ENCODE assay signal across 13 mouse cellular contexts in genomic region chr12:88454701-88455410, GRCm38 (mm10).
DNase-seq lines count a peak whose midpoint lies in the region; ATAC-seq and TF ChIP-seq lines count a peak whose summit lies in the region.
"Had no signal": no experiment of that assay in that cellular context is flagged by ENCODE, and none has a peak within 500 bp of the region (broad histone marks: within the 10 kb centered on the region; RNA-seq: fewer than 3 reads in every experiment).

No protein-coding gene starts in this region.

- no peak overlapping the region for H3K4me2 ChIP-seq in hindbrain, embryonic 11.5 days (replicated peaks; ENCODE audit: low read depth, low read length)
- H3K4me2 ChIP-seq in lung, embryonic 14.5 days = no peak overlapping the region
- no peak overlapping the region for H3K4me2 ChIP-seq in neural tube, embryonic 14.5 days (ENCODE audit: low read depth, low read length)
- H3K4me2 ChIP-seq in forebrain, embryonic 12.5 days = no peak overlapping the region
- H3K4me2 ChIP-seq: embryonic facial prominence, embryonic 15.5 days; liver, embryonic 15.5 days had no signal

- no peak overlapping the region for H3K4me3 ChIP-seq in hindbrain, embryonic 11.5 days (ENCODE audit: low read depth, low read length)
- no peak overlapping the region for H3K4me3 ChIP-seq in hindbrain, embryonic 10.5 days
- no peak overlapping the region for H3K4me3 ChIP-seq in lung, embryonic 14.5 days (ENCODE audit: low read depth, low read length)
- no peak overlapping the region for H3K4me3 ChIP-seq in lung, adult 2 months (replicated peaks; ENCODE audit: extremely low read depth, low read depth, low read length)
- H3K4me3 ChIP-seq in neural tube, embryonic 14.5 days (ENCODE audit: low read depth, low read length) = no peak overlapping the region
- no peak overlapping the region for H3K4me3 ChIP-seq in forebrain, embryonic 12.5 days (replicated peaks)
- H3K4me3 ChIP-seq: embryonic facial prominence, embryonic 15.5 days; liver, embryonic 15.5 days; megakaryocyte, embryonic 14.5 days had no signal

- no peak for DNase-seq in hindbrain, embryonic 11.5 days (ENCODE audit: low spot score)
- no peak for DNase-seq in hindbrain, embryonic 10.5 days (ENCODE audit: low spot score)
- DNase-seq in lung, embryonic 14.5 days = peak; percentile 44
- no peak for DNase-seq in lung, adult 2 months
- peak; percentile 65 to 73 for DNase-seq in adrenal gland, postnatal 36 days
- DNase-seq in spleen, postnatal 10 days (ENCODE audit: low spot score in 2 of 2) = no peak
- DNase-seq: cerebellum, adult 2 months had no signal

- no peaks in the 10 kb centered on the region for H3K4me1 ChIP-seq in hindbrain, embryonic 11.5 days (replicated peaks; ENCODE audit: control insufficient read depth, insufficient read depth, low read length)
- H3K4me1 ChIP-seq in hindbrain, embryonic 10.5 days (replicated peaks) = no peaks in the 10 kb centered on the region
- no peaks in the 10 kb centered on the region for H3K4me1 ChIP-seq in lung, embryonic 14.5 days (ENCODE audit: insufficient read depth)
- H3K4me1 ChIP-seq in lung, adult 2 months (ENCODE audit: control insufficient read depth, insufficient read depth, low read length) = no peaks in the 10 kb centered on the region
- H3K4me1 ChIP-seq in neural tube, embryonic 14.5 days (ENCODE audit: control insufficient read depth, insufficient read depth, low read length) = no peaks in the 10 kb centered on the region
- peaks cover 3% of the 10 kb centered on the region; the same call in 1 of the 2 replicates for H3K4me1 ChIP-seq in forebrain, embryonic 12.5 days
- H3K4me1 ChIP-seq: embryonic facial prominence, embryonic 15.5 days had no signal

- no peak overlapping the region for H3K9ac ChIP-seq in hindbrain, embryonic 11.5 days (ENCODE audit: low read depth, low read length)
- no peak overlapping the region for H3K9ac ChIP-seq in lung, embryonic 14.5 days
- no peak overlapping the region for H3K9ac ChIP-seq in neural tube, embryonic 14.5 days (replicated peaks; ENCODE audit: low read depth, low read length)
- no peak overlapping the region for H3K9ac ChIP-seq in forebrain, embryonic 12.5 days
- H3K9ac ChIP-seq: embryonic facial prominence, embryonic 15.5 days; liver, embryonic 15.5 days had no signal

- no peak overlapping the region for H3K27ac ChIP-seq in hindbrain, embryonic 11.5 days (ENCODE audit: low read depth, low read length)
- H3K27ac ChIP-seq in hindbrain, embryonic 10.5 days = no peak overlapping the region
- no peak overlapping the region for H3K27ac ChIP-seq in lung, embryonic 14.5 days (ENCODE audit: low read depth)
- no peak overlapping the region for H3K27ac ChIP-seq in neural tube, embryonic 14.5 days (ENCODE audit: low read depth, low read length)
- no peak overlapping the region for H3K27ac ChIP-seq in forebrain, embryonic 12.5 days
- H3K27ac ChIP-seq: embryonic facial prominence, embryonic 15.5 days; liver, embryonic 15.5 days had no signal

- no peaks in the 10 kb centered on the region for H3K9me3 ChIP-seq in hindbrain, embryonic 11.5 days (ENCODE audit: control insufficient read depth, low read length)
- no peaks in the 10 kb centered on the region for H3K9me3 ChIP-seq in hindbrain, embryonic 10.5 days
- no peaks in the 10 kb centered on the region for H3K9me3 ChIP-seq in lung, embryonic 14.5 days (ENCODE audit: low read depth, low read length)
- H3K9me3 ChIP-seq in neural tube, embryonic 14.5 days (ENCODE audit: control insufficient read depth, low read length) = no peaks in the 10 kb centered on the region
- no peaks in the 10 kb centered on the region for H3K9me3 ChIP-seq in forebrain, embryonic 12.5 days
- H3K9me3 ChIP-seq: embryonic facial prominence, embryonic 15.5 days; G1E; liver, embryonic 15.5 days; megakaryocyte, embryonic 14.5 days had no signal

- no peaks in the 10 kb centered on the region for H3K27me3 ChIP-seq in hindbrain, embryonic 11.5 days (ENCODE audit: control insufficient read depth, insufficient read depth, low read length)
- H3K27me3 ChIP-seq in hindbrain, embryonic 10.5 days (ENCODE audit: insufficient read depth, poor library complexity, severe bottlenecking) = no peaks in the 10 kb centered on the region
- H3K27me3 ChIP-seq in lung, embryonic 14.5 days (ENCODE audit: insufficient read depth, low read length) = no peaks in the 10 kb centered on the region
- H3K27me3 ChIP-seq in neural tube, embryonic 14.5 days (ENCODE audit: control insufficient read depth, insufficient read depth, low read length) = no peaks in the 10 kb centered on the region
- H3K27me3 ChIP-seq in forebrain, embryonic 12.5 days = peaks cover 5% of the 10 kb centered on the region; the same call in 1 of the 2 replicates
- H3K27me3 ChIP-seq: embryonic facial prominence, embryonic 15.5 days; liver, embryonic 15.5 days; megakaryocyte, embryonic 14.5 days had no signal

- TF ChIP-seq POLR2A in lung, adult 2 months (IDR thresholded peaks at IDR 0.05; ENCODE audit: borderline replicate concordance, extremely low read depth, low read depth, low read length) = no peak

- peak; percentile 46 for ATAC-seq in hindbrain, embryonic 11.5 days (ENCODE audit: low FRiP score)
- peak; percentile 78; the same call in 1 of the 2 replicates for ATAC-seq in lung, embryonic 14.5 days (ENCODE audit: insufficient read depth)
- peak; percentile 50; the same call in 1 of the 2 replicates for ATAC-seq in neural tube, embryonic 14.5 days (ENCODE audit: low read depth)
- ATAC-seq in forebrain, embryonic 12.5 days (ENCODE audit: low FRiP score) = no peak

- 86% methylated on average over 12 of the region's 12 CpGs for WGBS in hindbrain, embryonic 11.5 days
- WGBS in hindbrain, embryonic 10.5 days = 90% methylated on average over 12 of the region's 12 CpGs
- 52% methylated on average over 12 of the region's 12 CpGs for WGBS in lung, embryonic 14.5 days
- WGBS in lung, adult 2 months = 64% methylated on average over 12 of the region's 12 CpGs
- 65% methylated on average over 12 of the region's 12 CpGs for WGBS in neural tube, embryonic 14.5 days
- WGBS in forebrain, embryonic 12.5 days = 90% methylated on average over 12 of the region's 12 CpGs

- TF ChIP-seq CTCF in lung, embryonic 14.5 days (IDR thresholded peaks at IDR 0.05; ENCODE audit: low read depth) = no peak
- no peak for TF ChIP-seq CTCF in lung, adult 2 months (IDR thresholded peaks at IDR 0.05; ENCODE audit: insufficient read depth, low read length)

- 0 out of 2 replicates have a peak, but pooled peaks cover 2% of the 10 kb centered on the region for H3K36me3 ChIP-seq in hindbrain, embryonic 11.5 days (ENCODE audit: control insufficient read depth, insufficient read depth, low read length)
- H3K36me3 ChIP-seq in hindbrain, embryonic 10.5 days = peaks cover 8% of the 10 kb centered on the region
- H3K36me3 ChIP-seq in lung, embryonic 14.5 days (ENCODE audit: insufficient read depth) = no peaks in the 10 kb centered on the region
- 0 out of 2 replicates have a peak, but pooled peaks cover 3% of the 10 kb centered on the region for H3K36me3 ChIP-seq in neural tube, embryonic 14.5 days (ENCODE audit: control insufficient read depth, insufficient read depth, low read length)
- H3K36me3 ChIP-seq in forebrain, embryonic 12.5 days (replicated peaks) = no peaks in the 10 kb centered on the region
- H3K36me3 ChIP-seq: liver, embryonic 15.5 days had no signal

Comparison
In these comparisons a context has a peak if more than half of its experiments do, and no peak if none do; other contexts are left out.
1. DNase-seq: peak in lung, embryonic 14.5 days (single experiment) and adrenal gland, postnatal 36 days (2 of 2); none in hindbrain, embryonic 11.5 days (single experiment), hindbrain, embryonic 10.5 days (single experiment), lung, adult 2 months (single experiment) and spleen, postnatal 10 days (0 of 2).